Mouse (Mus musculus) stomach, embryonic 15.5 days (tissue): ENCODE data around the gene Xrcc2. TPM values are rescaled to one million over a fixed set of nuclear protein-coding genes. Genes with fewer than 3 reads are reported as not detected.
"Not testable (repeated sequence)": the region's sequence is repeated elsewhere in the genome, so short reads cannot be mapped to it uniquely, and the experiment has no call there.

Experiments used
- ATAC-seq: fragments of 200-750 bp; cut with Nextera tagmentation; 2 replicates; pipeline ENCODE4 v1.8.0; 2017; ENCODE audit warnings: low read depth, moderate number of reproducible peaks, moderate TSS enrichment; ENCODE audit not compliant: insufficient read depth, low FRiP score
- H3K27ac ChIP-seq: fragments of 300-500 bp; sonication (generic); 2 replicates; pipeline ENCODE4 v1.5.1; 2015; ENCODE audit warnings: mild to moderate bottlenecking, inconsistent platforms
- H3K27me3 ChIP-seq: fragments of 300-500 bp; sonication (generic); replicated peaks from 2 replicates; pipeline ENCODE4 v1.6.1; 2015; ENCODE audit warnings: inconsistent platforms
- H3K36me3 ChIP-seq: fragments of 300-500 bp; sonication (generic); 2 replicates; pipeline ENCODE4 v1.6.1; 2015; ENCODE audit warnings: inconsistent platforms
- H3K4me1 ChIP-seq: fragments of 300-500 bp; sonication (generic); 2 replicates; pipeline ENCODE4 v1.6.1; 2015; ENCODE audit warnings: inconsistent platforms
- H3K4me2 ChIP-seq: fragments of 300-500 bp; sonication (generic); 2 replicates; pipeline ENCODE4 v1.6.1; 2015; ENCODE audit warnings: mild to moderate bottlenecking, inconsistent platforms
- H3K4me3 ChIP-seq: fragments of 300-500 bp; sonication (generic); replicated peaks from 2 replicates; pipeline ENCODE4 v1.5.1; 2015; ENCODE audit warnings: inconsistent platforms
- H3K9ac ChIP-seq: fragments of 300-500 bp; sonication (generic); 2 replicates; pipeline ENCODE4 v1.6.1; 2015; ENCODE audit warnings: inconsistent platforms
- H3K9me3 ChIP-seq: fragments of 300-500 bp; sonication (generic); 2 replicates; pipeline ENCODE4 v1.6.1; 2016; ENCODE audit warnings: inconsistent platforms
- WGBS: fragments of 180-500 bp; shearing (Covaris S2); methylation state at CpG from one replicate; pipeline ENCODE4 v1.1.7; 2015; 5-methylcytosine and 5-hydroxymethylcytosine counted together
- polyA plus RNA-seq: library from polyadenylated mRNA; unstranded; fragments of >200 nt; fragmentation: Nextera tagmentation; extraction: Ambion mirVana; gene quantifications from 2 replicates; pipeline ENCODE4 v1.2.1, GENCODE M21; 2015

Gene Xrcc2
- 8.2 and 8.6 TPM in 2 replicates for polyA plus RNA-seq

DNA sequence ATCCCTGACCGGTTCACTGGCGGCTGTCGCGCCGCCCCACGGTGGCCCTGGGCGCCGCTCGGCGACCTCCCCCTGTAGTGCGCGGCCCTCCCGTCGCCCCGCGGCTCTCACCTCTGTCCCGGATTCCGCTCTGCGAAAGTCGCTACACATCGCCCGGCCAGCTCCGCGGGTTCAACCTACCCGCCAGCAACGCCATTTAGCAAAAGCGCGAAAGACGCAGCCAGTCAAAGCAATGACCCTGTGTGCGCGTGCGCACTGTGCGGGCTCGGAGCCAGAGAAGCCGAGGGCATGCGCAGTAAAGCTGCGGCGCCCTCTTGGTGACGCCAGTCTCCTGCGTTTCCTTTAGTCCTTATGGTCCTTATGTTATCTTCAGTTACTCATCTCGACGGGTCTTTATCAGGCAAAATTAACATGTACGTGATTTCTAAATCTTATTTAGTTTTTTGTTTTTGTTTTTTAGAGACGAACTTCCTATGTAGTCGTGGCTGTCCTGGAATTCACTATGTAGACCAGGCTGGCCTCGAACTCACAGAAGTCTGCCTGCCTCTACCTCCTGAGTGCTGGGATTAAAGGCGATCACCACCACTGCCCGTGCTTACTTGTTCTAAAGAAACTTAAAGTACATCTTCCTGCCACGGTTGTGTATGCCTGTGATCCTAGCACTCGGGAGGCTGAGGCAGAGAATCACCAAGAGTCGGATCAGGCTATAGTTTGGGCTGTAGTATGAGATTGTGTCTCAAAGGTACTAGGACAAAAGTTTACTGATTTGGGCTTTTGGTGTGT, at the start of gene Xrcc2:
Gene Xrcc2 (minus strand): TSS at position 259 of the 783 bp plus-strand sequence.
- ATAC-seq = peak; percentile 96
- Histone ChIP-seq H3K9ac (peak within 1 kb of the TSS; percentile 61), H3K4me3 (peak within 1 kb of the TSS; percentile 76), H3K4me2 (peak within 1 kb of the TSS; percentile 77), H3K36me3 (no peaks in the 10 kb centered on the region), H3K27ac (peak within 1 kb of the TSS; percentile 42; the same call in 1 of the 2 replicates), H3K27me3 (no peaks in the 10 kb centered on the region), H3K9me3 (no peaks in the 10 kb centered on the region), H3K4me1 (peaks cover 4% of the 10 kb centered on the region; the same call in 1 of the 2 replicates)
- 7% methylated on average over 51 of the region's 51 CpGs for WGBS

GRCm38 (mm10) chr5:25754236-25754766, 48.7 kb upstream of the Xrcc2 start:
- no peak overlapping the region for H3K4me3 ChIP-seq
- 0 out of 2 replicates have a peak, but pooled peaks have one; percentile 63 for ATAC-seq

GRCm38 (mm10) chr5:25753556-25754235, 48.1 kb upstream of the Xrcc2 start:
- no peak for ATAC-seq
- Histone ChIP-seq H3K9me3 (no peaks in the 10 kb centered on the region), H3K9ac (no peak overlapping the region), H3K4me1 (no peaks in the 10 kb centered on the region; the same call in 1 of the 2 replicates), H3K27me3 (no peaks in the 10 kb centered on the region), H3K4me3 (no peak overlapping the region), H3K27ac (no peak overlapping the region), H3K36me3 (no peaks in the 10 kb centered on the region), H3K4me2 (no peak overlapping the region)
- 39% methylated on average over 8 of the region's 8 CpGs for WGBS

More at GRCm38 (mm10) chr5:25754236-25754766, 48.7 kb upstream of the Xrcc2 start:
- no peak overlapping the region for H3K9ac ChIP-seq
- H3K4me1 ChIP-seq = peaks cover 1% of the 10 kb centered on the region; the same call in 1 of the 2 replicates
- H3K27me3 ChIP-seq = no peaks in the 10 kb centered on the region
- no peak overlapping the region for H3K4me2 ChIP-seq
- H3K27ac ChIP-seq = no peak overlapping the region
- H3K9me3 ChIP-seq = no peaks in the 10 kb centered on the region
- no peaks in the 10 kb centered on the region for H3K36me3 ChIP-seq
- 6% methylated on average over 2 of the region's 2 CpGs for WGBS

GRCm38 (mm10) chr5:25752862-25753261, 47.2 kb upstream of the Xrcc2 start:
- Histone ChIP-seq H3K27me3 (no peaks in the 10 kb centered on the region), H3K9me3 (no peaks in the 10 kb centered on the region), H3K27ac (no peak overlapping the region), H3K4me2 (no peak overlapping the region), H3K9ac (no peak overlapping the region), H3K36me3 (no peaks in the 10 kb centered on the region), H3K4me1 (no peaks in the 10 kb centered on the region; the same call in 1 of the 2 replicates), H3K4me3 (no peak overlapping the region)
- no peak for ATAC-seq
- 66% methylated on average over 5 of the region's 5 CpGs for WGBS

- Histone ChIP-seq H3K36me3 (no peaks in the 10 kb centered on the region), H3K27ac (no peak overlapping the region), H3K9me3 (no peaks in the 10 kb centered on the region), H3K4me3 (no peak overlapping the region), H3K9ac (no peak overlapping the region), H3K4me1 (no peaks in the 10 kb centered on the region; the same call in 1 of the 2 replicates), H3K27me3 (no peaks in the 10 kb centered on the region), H3K4me2 (no peak overlapping the region)
- no peak for ATAC-seq
These were observed 45.9 kb upstream of the Xrcc2 start for GRCm38 (mm10) chr5:25751552-25751951.

GRCm38 (mm10) chr5:25748613-25749012, 43.0 kb upstream of the Xrcc2 start:
- Histone ChIP-seq H3K27me3 (no peaks in the 10 kb centered on the region), H3K9ac (no peak overlapping the region), H3K4me1 (no peaks in the 10 kb centered on the region), H3K4me2 (no peak overlapping the region), H3K36me3 (no peaks in the 10 kb centered on the region), H3K9me3 (no peaks in the 10 kb centered on the region), H3K4me3 (no peak overlapping the region), H3K27ac (no peak overlapping the region)
- no peak for ATAC-seq
- WGBS = 72% methylated on average over 3 of the region's 3 CpGs

DNA sequence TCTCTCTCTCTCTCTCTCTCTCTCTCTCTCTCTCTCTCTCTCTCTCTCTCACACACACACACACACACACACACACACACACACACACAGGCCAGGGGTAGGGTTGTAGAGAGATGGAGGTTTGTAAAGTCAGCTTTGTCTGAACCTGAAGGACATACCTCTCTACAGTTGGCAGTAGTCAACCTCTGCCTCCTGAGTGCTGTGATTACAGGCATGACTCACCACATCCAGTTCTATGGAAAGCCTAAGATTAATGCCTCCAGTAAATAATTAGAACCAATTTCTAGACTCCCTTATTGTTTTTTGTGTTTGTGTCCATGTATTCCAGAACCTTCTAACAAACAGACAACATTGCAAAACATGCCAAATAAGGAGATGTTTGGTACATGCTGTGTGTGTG, 42.3 kb upstream of the Xrcc2 start:
- Histone ChIP-seq H3K9me3 (no peaks in the 10 kb centered on the region), H3K27me3 (no peaks in the 10 kb centered on the region), H3K4me3 (no peak overlapping the region), H3K4me2 (no peak overlapping the region), H3K36me3 (no peaks in the 10 kb centered on the region), H3K4me1 (no peaks in the 10 kb centered on the region), H3K27ac (no peak overlapping the region), H3K9ac (no peak overlapping the region)
- ATAC-seq = no peak

DNA sequence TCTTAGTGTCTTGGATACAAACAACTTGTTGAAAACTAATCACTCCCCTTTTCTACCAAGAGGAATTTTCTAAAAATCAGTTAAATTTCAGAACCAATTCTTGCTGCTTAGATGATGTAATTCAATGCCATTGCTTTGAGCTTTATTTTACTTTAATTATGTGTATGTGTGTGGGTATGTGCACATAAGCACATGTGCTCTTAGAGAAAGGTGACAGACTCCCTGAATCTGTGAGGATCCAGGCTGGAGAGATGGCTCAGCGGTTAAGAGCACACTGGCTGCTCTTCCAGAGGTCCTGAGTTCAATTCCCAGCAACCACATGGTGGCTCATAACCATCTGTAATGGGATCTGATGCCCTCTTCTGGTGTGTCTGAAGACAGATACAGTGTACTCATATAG, 33.3 kb upstream of the Xrcc2 start:
- 88% methylated on average over 1 of the region's 1 CpGs for WGBS
- H3K27ac ChIP-seq, H3K36me3 ChIP-seq, H3K9me3 ChIP-seq, H3K4me2 ChIP-seq, ATAC-seq, H3K27me3 ChIP-seq, H3K4me1 ChIP-seq, H3K9ac ChIP-seq, H3K4me3 ChIP-seq: not testable (repeated sequence)

DNA sequence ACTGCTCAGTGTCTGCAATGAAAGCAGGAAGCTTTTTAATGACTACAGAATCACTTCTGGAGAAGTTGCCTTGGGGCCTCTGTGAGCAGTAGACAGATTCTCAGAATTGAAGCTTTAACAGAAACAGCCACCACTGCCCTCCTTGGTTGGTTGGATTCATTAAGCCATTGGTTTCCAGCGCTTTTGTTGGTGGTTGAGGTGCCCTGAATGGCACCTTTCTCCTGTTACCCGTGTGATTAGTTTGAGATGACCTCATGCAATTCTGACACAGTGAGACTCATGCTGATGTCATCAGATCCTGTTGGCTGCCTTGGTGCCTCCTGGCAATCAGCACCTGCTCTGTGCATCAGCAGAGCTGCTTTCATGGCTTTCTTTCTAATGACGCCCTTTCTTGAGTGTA, 32.8 kb upstream of the Xrcc2 start:
- Histone ChIP-seq H3K27me3 (no peaks in the 10 kb centered on the region), H3K9ac (no peak overlapping the region), H3K4me1 (no peaks in the 10 kb centered on the region), H3K36me3 (no peaks in the 10 kb centered on the region), H3K4me3 (no peak overlapping the region), H3K9me3 (no peaks in the 10 kb centered on the region), H3K27ac (no peak overlapping the region), H3K4me2 (no peak overlapping the region)
- ATAC-seq = no peak
- WGBS = 62% methylated on average over 3 of the region's 3 CpGs

DNA sequence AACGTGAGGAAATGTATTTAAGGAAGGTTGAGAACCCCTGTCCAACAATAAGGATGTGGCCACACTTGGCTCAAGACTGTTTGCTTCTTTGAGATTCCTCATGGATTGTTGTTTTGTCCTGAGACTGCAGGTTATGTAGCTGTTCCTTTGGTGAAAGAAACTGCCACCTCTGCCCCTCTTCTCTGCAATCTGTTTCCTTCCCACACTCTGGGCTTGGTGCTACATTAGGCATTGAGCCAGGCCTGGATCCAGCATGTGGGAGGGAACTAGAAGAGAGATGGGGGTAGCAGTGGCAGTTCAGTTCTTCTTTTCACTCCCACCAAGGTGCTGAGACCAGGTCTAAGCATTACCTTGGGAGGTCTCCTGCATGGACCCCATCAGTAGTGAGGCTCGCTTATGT, 30.2 kb upstream of the Xrcc2 start:
- ATAC-seq = no peak
- 75% methylated on average over 2 of the region's 2 CpGs for WGBS

GRCm38 (mm10) chr5:25734318-25734717, 28.7 kb upstream of the Xrcc2 start:
- H3K27me3 ChIP-seq = no peaks in the 10 kb centered on the region
- no peak overlapping the region for H3K4me3 ChIP-seq
- H3K9ac ChIP-seq = no peak overlapping the region
- no peak overlapping the region for H3K4me2 ChIP-seq
- H3K36me3 ChIP-seq = no peaks in the 10 kb centered on the region
- no peak overlapping the region for H3K27ac ChIP-seq
- no peaks in the 10 kb centered on the region for H3K4me1 ChIP-seq
- ATAC-seq = no peak
- WGBS = 14% methylated on average over 1 of the region's 1 CpGs
- H3K9me3 ChIP-seq = no peaks in the 10 kb centered on the region

More for the DNA sequence above, 30.2 kb upstream of the Xrcc2 start:
- Histone ChIP-seq H3K4me2 (no peak overlapping the region), H3K9me3 (no peaks in the 10 kb centered on the region), H3K27ac (no peak overlapping the region), H3K4me1 (no peaks in the 10 kb centered on the region), H3K27me3 (no peaks in the 10 kb centered on the region), H3K36me3 (no peaks in the 10 kb centered on the region), H3K9ac (no peak overlapping the region), H3K4me3 (no peak overlapping the region)

- 31% methylated on average over 1 of the region's 1 CpGs for WGBS
- Histone ChIP-seq H3K27ac (no peak overlapping the region), H3K4me1 (no peaks in the 10 kb centered on the region), H3K27me3 (no peaks in the 10 kb centered on the region), H3K4me2 (no peak overlapping the region), H3K4me3 (no peak overlapping the region), H3K9ac (no peak overlapping the region), H3K36me3 (no peaks in the 10 kb centered on the region), H3K9me3 (no peaks in the 10 kb centered on the region)
- no peak for ATAC-seq
These were observed 18.6 kb upstream of the Xrcc2 start for GRCm38 (mm10) chr5:25724134-25724675.
